Mouse (Mus musculus): ENCODE measurements around the gene Chl1. TPM values are rescaled to one million over a fixed set of nuclear protein-coding genes. Genes with fewer than 3 reads are reported as not detected.

Gene Chl1
- polyA plus RNA-seq, 1 experiment from 2014 or later = 1.2 TPM

- WGBS = 85% methylated on average over 5 of the region's 5 CpGs
- Histone ChIP-seq H3K9me3 (ENCODE audit: control insufficient read depth, low read length) (no peaks in the 10 kb centered on the region), H3K4me1 (ENCODE audit: control insufficient read depth, insufficient read depth, low read length) (no peaks in the 10 kb centered on the region), H3K4me3 (ENCODE audit: low read length) (no peak overlapping the region), H3K36me3 (ENCODE audit: control insufficient read depth, insufficient read depth, low read length) (no peaks in the 10 kb centered on the region), H3K4me2 (replicated peaks; ENCODE audit: low read depth, low read length) (no peak overlapping the region), H3K9ac (ENCODE audit: low read depth, low read length) (no peak overlapping the region), H3K27me3 (ENCODE audit: control insufficient read depth, insufficient read depth, low read length) (no peaks in the 10 kb centered on the region), H3K27ac (ENCODE audit: low read depth, low read length) (no peak overlapping the region)
- ATAC-seq (ENCODE audit: low FRiP score, low TSS enrichment) = no peak
These were observed 270.7 kb downstream of the Chl1 start for GRCm38 (mm10) chr6:103781058-103781457.

- no peaks in the 10 kb centered on the region for H3K9me3 ChIP-seq (ENCODE audit: control insufficient read depth, low read length)
- H3K36me3 ChIP-seq (ENCODE audit: control insufficient read depth, insufficient read depth, low read length) = no peaks in the 10 kb centered on the region
- no peak for ATAC-seq (ENCODE audit: low FRiP score, low TSS enrichment)
- 67% methylated on average over 2 of the region's 2 CpGs for WGBS
- no peaks in the 10 kb centered on the region for H3K27me3 ChIP-seq (ENCODE audit: control insufficient read depth, insufficient read depth, low read length)
- H3K4me1 ChIP-seq (ENCODE audit: control insufficient read depth, insufficient read depth, low read length) = no peaks in the 10 kb centered on the region
- H3K9ac ChIP-seq (ENCODE audit: low read depth, low read length) = no peak overlapping the region
- no peak overlapping the region for H3K4me3 ChIP-seq (ENCODE audit: low read length)
- no peak overlapping the region for H3K27ac ChIP-seq (ENCODE audit: low read depth, low read length)
- H3K4me2 ChIP-seq (replicated peaks; ENCODE audit: low read depth, low read length) = no peak overlapping the region
These were observed 280.8 kb downstream of the Chl1 start for GRCm38 (mm10) chr6:103791077-103791632.

GRCm38 (mm10) chr6:103795241-103795640 lies 284.9 kb downstream of the Chl1 start:
- Histone ChIP-seq H3K4me2 (replicated peaks; ENCODE audit: low read depth, low read length) (no peak overlapping the region), H3K36me3 (ENCODE audit: control insufficient read depth, insufficient read depth, low read length) (no peaks in the 10 kb centered on the region), H3K4me1 (ENCODE audit: control insufficient read depth, insufficient read depth, low read length) (no peaks in the 10 kb centered on the region), H3K4me3 (ENCODE audit: low read length) (no peak overlapping the region), H3K27ac (ENCODE audit: low read depth, low read length) (no peak overlapping the region), H3K27me3 (ENCODE audit: control insufficient read depth, insufficient read depth, low read length) (no peaks in the 10 kb centered on the region), H3K9ac (ENCODE audit: low read depth, low read length) (no peak overlapping the region), H3K9me3 (ENCODE audit: control insufficient read depth, low read length) (no peaks in the 10 kb centered on the region)
- WGBS = 84% methylated on average over 1 of the region's 1 CpGs
- ATAC-seq (ENCODE audit: low FRiP score, low TSS enrichment) = no peak
